18 mouse cellular contexts compared by ENCODE assay signal in the genomic region with DNA sequence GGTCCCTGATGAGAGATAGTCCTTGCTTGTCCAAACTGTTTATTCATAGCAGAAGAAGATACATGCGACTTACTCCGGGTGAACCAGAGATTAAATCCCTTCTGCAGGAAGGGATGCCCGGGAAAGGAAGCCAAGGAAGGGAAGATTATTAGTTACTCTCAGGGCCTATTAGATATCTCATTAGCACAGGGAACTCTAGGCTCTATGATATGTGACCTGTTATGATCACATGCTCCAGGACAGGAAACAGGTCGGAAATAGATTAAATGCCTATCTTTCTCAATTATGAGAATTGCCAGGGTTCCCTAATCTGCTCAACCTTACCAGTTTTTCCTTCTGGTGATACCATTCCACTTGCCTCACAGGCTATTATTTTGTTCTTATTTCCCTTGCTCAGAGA. TPM values are rescaled to one million over a fixed set of nuclear protein-coding genes. Genes with fewer than 3 reads are reported as not detected.
"Had no signal": no experiment of that assay in that cellular context is flagged by ENCODE, and none has a peak within 500 bp of the region (broad histone marks: within the 10 kb centered on the region; RNA-seq: fewer than 3 reads in every experiment).

No protein-coding gene starts in this region.

- H3K27ac ChIP-seq: limb, embryonic 13.5 days; liver, embryonic 15.5 days; lung, embryonic 15.5 days; midbrain, embryonic 10.5 days; neural tube, embryonic 15.5 days had no signal

- ATAC-seq: intestine, postnatal 0 days had no signal

- DNase-seq: kidney, adult 8-10 months; kidney, postnatal 25 days; layer of hippocampus, postnatal 36 days; lung, postnatal 14 days; midbrain, embryonic 14.5 days; right cerebral cortex, adult 18-20 months; right cerebral cortex, postnatal 25 days; thymus, adult 18-20 months; thymus, postnatal 14 days had no signal

- H3K4me2 ChIP-seq: limb, embryonic 13.5 days; liver, embryonic 15.5 days; lung, embryonic 15.5 days; neural tube, embryonic 15.5 days had no signal

- H3K9ac ChIP-seq: limb, embryonic 13.5 days; liver, embryonic 15.5 days; lung, embryonic 15.5 days; neural tube, embryonic 15.5 days had no signal

- H3K36me3 ChIP-seq: limb, embryonic 13.5 days; liver, embryonic 15.5 days; lung, embryonic 15.5 days; midbrain, embryonic 10.5 days; neural tube, embryonic 15.5 days had no signal

- H3K4me1 ChIP-seq: limb, embryonic 13.5 days; liver, embryonic 15.5 days; lung, embryonic 15.5 days; midbrain, embryonic 10.5 days; neural tube, embryonic 15.5 days had no signal

- H3K4me3 ChIP-seq: limb, embryonic 13.5 days; liver, embryonic 15.5 days; lung, embryonic 15.5 days; midbrain, embryonic 10.5 days; myocyte; neural tube, embryonic 15.5 days had no signal

- H3K9me3 ChIP-seq: limb, embryonic 13.5 days; liver, embryonic 15.5 days; lung, embryonic 15.5 days; midbrain, embryonic 10.5 days; neural tube, embryonic 15.5 days had no signal

- H3K27me3 ChIP-seq: liver, embryonic 15.5 days; lung, embryonic 15.5 days had no signal

RNA-seq across cellular contexts. Expression of a gene that starts 32.9 kb away (rescaled TPM):
- total RNA-seq: layer of hippocampus, postnatal 36 days; left cerebral cortex, postnatal 25 days had no signal
- polyA plus RNA-seq: midbrain, embryonic 14.5 days; myocyte; neural tube, embryonic 11.5 days; neural tube, embryonic 15.5 days had no signal
